Mouse (Mus musculus) CH12.LX (cell line): ENCODE measurements at regions not wholly inside any gene's neighbourhood (a gene's known extent, or its start where the extent isn't known, plus 50 kb on each side); places are given as distances from the start of the nearest gene placed in this dataset.

Source experiments
- DNase-seq: peaks from one replicate; pipeline ENCODE4 v3.0.0-alpha.2; 2013; ENCODE audit errors: extremely low read depth
- H3K27ac ChIP-seq: 2 replicates; pipeline ENCODE4 v1.5.1; 2012; ENCODE audit warnings: low read depth, mild to moderate bottlenecking, control low read depth, moderate library complexity; ENCODE audit not compliant: insufficient read depth
- H3K27me3 ChIP-seq: replicated peaks from 2 replicates; pipeline ENCODE3; 2012; ENCODE audit warnings: inconsistent platforms
- H3K36me3 ChIP-seq, 2 experiments: replicated peaks in 1 of 2; 2 replicates each; pipeline versions ENCODE3 to v1.6.1; 2012; ENCODE audit warnings: inconsistent platforms in 1 of 2, low read length in 1 of 2, mild to moderate bottlenecking in 1 of 2, mixed read lengths in 1 of 2, moderate library complexity in 1 of 2; ENCODE audit not compliant: control insufficient read depth in 1 of 2, insufficient read depth in 1 of 2
- H3K4me1 ChIP-seq, 2 experiments: 2 replicates each; pipeline ENCODE4 v1.6.1; 2012; ENCODE audit warnings: inconsistent platforms in 1 of 2, moderate library complexity in 1 of 2; ENCODE audit not compliant: insufficient read depth in 2 of 2, control insufficient read depth in 1 of 2
- H3K4me2 ChIP-seq: 2 replicates; pipeline ENCODE4 v1.6.1; 2012; ENCODE audit warnings: low read depth, mild to moderate bottlenecking, control low read depth; ENCODE audit not compliant: poor library complexity, insufficient read depth, severe bottlenecking
- H3K4me3 ChIP-seq, 3 experiments: fragments of 150-350 bp in 1 of 3; sonication (generic) in 1 of 3; replicated peaks in 1 of 3; 2 replicates each; pipeline versions ENCODE3 to v1.5.1; 2011 to 2012; ENCODE audit warnings: low read depth in 2 of 3, low read length in 2 of 3, mild to moderate bottlenecking in 2 of 3, moderate library complexity in 2 of 3, control low read depth in 1 of 3, improper control_type of control experiment in 1 of 3, inconsistent platforms in 1 of 3, mixed read lengths in 1 of 3; ENCODE audit not compliant: poor library complexity in 1 of 3
- H3K79me2 ChIP-seq: replicated peaks from 2 replicates; pipeline ENCODE4 v1.6.1; 2012; ENCODE audit warnings: mild to moderate bottlenecking, moderate library complexity; ENCODE audit not compliant: control insufficient read depth, poor library complexity, insufficient read depth, severe bottlenecking; ENCODE audit errors: extremely low read depth
- H3K9ac ChIP-seq: 2 replicates; pipeline ENCODE4 v1.6.1; 2012; ENCODE audit warnings: low read depth, mild to moderate bottlenecking, control low read depth, moderate library complexity; ENCODE audit not compliant: insufficient read depth
- H3K9me3 ChIP-seq: replicated peaks from 2 replicates; pipeline ENCODE3; 2012; ENCODE audit warnings: low read length, inconsistent platforms, mixed read lengths
- BHLHE40 ChIP-seq: IDR thresholded peaks from 2 replicates; pipeline ENCODE4 v1.6.1; 2011; ENCODE audit warnings: mild to moderate bottlenecking, low read depth, low read length, improper control_type of control experiment
- CHD2 ChIP-seq: IDR thresholded peaks from 2 replicates; pipeline ENCODE4 v1.6.1; 2011; ENCODE audit warnings: low read length, improper control_type of control experiment
- CTCF ChIP-seq, 2 experiments: IDR thresholded peaks in 1 of 2; conservative IDR thresholded peaks in 1 of 2; 2 replicates each; pipeline ENCODE4 v1.5.1; 2011 to 2012; ENCODE audit warnings: low read depth in 2 of 2, low read length in 2 of 2, improper control_type of control experiment in 1 of 2, inconsistent platforms in 1 of 2, mild to moderate bottlenecking in 1 of 2, moderate library complexity in 1 of 2
- ELF1 ChIP-seq: IDR thresholded peaks from 2 replicates; pipeline ENCODE4 v1.6.1; 2014; ENCODE audit warnings: low read depth, mild to moderate bottlenecking, inconsistent platforms, low read length, improper control_type of control experiment
- EP300 ChIP-seq: IDR thresholded peaks from 2 replicates; pipeline ENCODE4 v1.6.1; 2011; ENCODE audit warnings: low read length, improper control_type of control experiment
- ETS1 ChIP-seq: conservative IDR thresholded peaks from 2 replicates; pipeline ENCODE4 v1.6.1; 2012; ENCODE audit warnings: low read depth, mild to moderate bottlenecking, inconsistent platforms, low read length, improper control_type of control experiment, moderate library complexity
- GABPA ChIP-seq: IDR thresholded peaks from 2 replicates; pipeline ENCODE4 v1.6.1; 2012; ENCODE audit warnings: low read depth, low read length, improper control_type of control experiment, inconsistent platforms; ENCODE audit not compliant: insufficient replicate concordance
- HCFC1 ChIP-seq: IDR thresholded peaks from 2 replicates; pipeline ENCODE4 v1.6.1; 2012; ENCODE audit warnings: low read depth, mild to moderate bottlenecking, inconsistent platforms, low read length, improper control_type of control experiment
- JUN ChIP-seq: IDR thresholded peaks from 2 replicates; pipeline ENCODE4 v1.6.1; 2011; ENCODE audit warnings: low read depth, mild to moderate bottlenecking, low read length, improper control_type of control experiment, moderate library complexity; ENCODE audit not compliant: insufficient read depth
- JUND ChIP-seq: conservative IDR thresholded peaks from 2 replicates; pipeline ENCODE4 v1.6.1; 2011; ENCODE audit warnings: low read depth, low read length, improper control_type of control experiment
- MAX ChIP-seq: IDR thresholded peaks from 2 replicates; pipeline ENCODE4 v1.6.1; 2011; ENCODE audit warnings: low read length, improper control_type of control experiment
- MAZ ChIP-seq: IDR thresholded peaks from 2 replicates; pipeline ENCODE4 v1.6.1; 2012; ENCODE audit warnings: low read depth, mild to moderate bottlenecking, inconsistent platforms, low read length, improper control_type of control experiment, moderate library complexity
- PAX5 ChIP-seq: IDR thresholded peaks from 2 replicates; pipeline ENCODE4 v1.6.1; 2012; ENCODE audit warnings: low read length, inconsistent platforms, mixed read lengths
- POLR2A ChIP-seq: IDR thresholded peaks from 2 replicates; pipeline ENCODE4 v1.6.1; 2011; ENCODE audit warnings: low read depth, mild to moderate bottlenecking, improper control_type of control experiment, low read length
- POLR2AphosphoS2 ChIP-seq: IDR thresholded peaks from 2 replicates; pipeline ENCODE4 v1.6.1; 2011; ENCODE audit warnings: low read depth, low read length, improper control_type of control experiment
- RAD21 ChIP-seq: IDR thresholded peaks from 2 replicates; pipeline ENCODE4 v1.6.1; 2011; ENCODE audit warnings: low read depth, mild to moderate bottlenecking, low read length, improper control_type of control experiment, moderate library complexity
- SMC3 ChIP-seq: IDR thresholded peaks from 2 replicates; pipeline ENCODE4 v1.6.1; 2011; ENCODE audit warnings: low read depth, low read length, improper control_type of control experiment
- TBP ChIP-seq: conservative IDR thresholded peaks from 2 replicates; pipeline ENCODE4 v1.6.1; 2011; ENCODE audit warnings: low read depth, low read length, improper control_type of control experiment
- UBTF ChIP-seq: IDR thresholded peaks from 2 replicates; pipeline ENCODE4 v1.6.1; 2012; ENCODE audit warnings: low read depth, mild to moderate bottlenecking, inconsistent platforms, low read length, improper control_type of control experiment, moderate library complexity
- USF1 ChIP-seq: IDR thresholded peaks from 2 replicates; pipeline ENCODE4 v1.6.1; 2014; ENCODE audit warnings: low read depth, mild to moderate bottlenecking, inconsistent platforms, low read length, improper control_type of control experiment
- USF2 ChIP-seq: conservative IDR thresholded peaks from 2 replicates; pipeline ENCODE4 v1.6.1; 2011; ENCODE audit warnings: low read depth, low read length, improper control_type of control experiment
- ZC3H11A ChIP-seq: IDR thresholded peaks from 2 replicates; pipeline ENCODE4 v1.6.1; 2012; ENCODE audit warnings: low read depth, mild to moderate bottlenecking, inconsistent platforms, low read length, improper control_type of control experiment
- ZNF384 ChIP-seq: IDR thresholded peaks from 2 replicates; pipeline ENCODE4 v1.6.1; 2012; ENCODE audit warnings: low read depth, low read length, improper control_type of control experiment, inconsistent platforms
- dilution Hi-C: fragments of 300-500 bp; cut with MboI; formaldehyde crosslinking; loops from 2 replicates; pipeline ENCODE4 v1.14.3; 2020; ENCODE audit warnings: low sequenced_read_pairs; ENCODE audit not compliant: extremely low pct_unique_long_range_greater_than_20kb, extremely low pct_ligation_motif_present
- in situ Hi-C: fragments of 300-500 bp; cut with MboI; formaldehyde crosslinking; loops from 3 replicates; pipeline ENCODE4 v1.14.3; 2019; ENCODE audit warnings: low sequenced_read_pairs, low pct_ligation_motif_present, low pct_unique_long_range_greater_than_20kb, mixed read lengths

- no peaks in the 10 kb centered on the region for H3K79me2 ChIP-seq
- H3K27ac ChIP-seq = no peak overlapping the region
- dilution Hi-C loops = no loop called here
- 0 out of 2 replicates have a peak overlapping the region, but pooled peaks have one; percentile 13 for H3K4me2 ChIP-seq
- no peak for DNase-seq
- no peaks in the 10 kb centered on the region for H3K27me3 ChIP-seq
- no peak for TF ChIP-seq ZC3H11A
- no peak for TF ChIP-seq CHD2
- TF ChIP-seq RAD21 = peak; percentile 72
- TF ChIP-seq JUN = no peak
- TF ChIP-seq CTCF (conservative IDR thresholded peaks at IDR 0.05 in 1 of 2, IDR thresholded peaks at IDR 0.05 in 1 of 2; ENCODE audit: low read depth in 2 of 2, low read length in 2 of 2) = peak in 1 of 2 experiments; percentile 56; a peak in 2 of 4 replicates
- TF ChIP-seq SMC3 = peak; percentile 52
- TF ChIP-seq PAX5 = no peak
- peak; percentile 82 for TF ChIP-seq ZNF384
- H3K9me3 ChIP-seq = no peaks in the 10 kb centered on the region
- H3K4me3 ChIP-seq = no peak overlapping the region
- in situ Hi-C loops = no loop called here
- no peaks in the 10 kb centered on the region for H3K36me3 ChIP-seq
- no peak overlapping the region for H3K9ac ChIP-seq
- H3K4me1 ChIP-seq = peaks cover 0 to 3% of the 10 kb centered on the region in 2 experiments; a peak in 1 of 4 replicates
Measured at GRCm38 (mm10) chr12:59509857-59510256, 290.3 kb upstream of the Fbxo33 start.

GRCm38 (mm10) chr12:59509175-59509574 lies 289.6 kb upstream of the Fbxo33 start:
- dilution Hi-C loops = no loop called here
- no peak overlapping the region for H3K4me3 ChIP-seq
- H3K4me1 ChIP-seq = peaks cover 0 to 3% of the 10 kb centered on the region in 2 experiments; a peak in 1 of 4 replicates
- H3K27me3 ChIP-seq = no peaks in the 10 kb centered on the region
- no peak overlapping the region for H3K4me2 ChIP-seq
- H3K36me3 ChIP-seq = no peaks in the 10 kb centered on the region
- TF ChIP-seq SMC3 (no peak), ETS1 (no peak), POLR2AphosphoS2 (no peak), GABPA (no peak), HCFC1 (no peak), JUND (no peak), MAX (no peak), USF1 (no peak), MAZ (no peak), USF2 (no peak), BHLHE40 (no peak), EP300 (no peak), UBTF (no peak), TBP (no peak), PAX5 (no peak), POLR2A (no peak), ELF1 (no peak), JUN (no peak), ZNF384 (no peak)
- TF ChIP-seq, all 38 proteins: peak for 0
- no peak for DNase-seq
- H3K9me3 ChIP-seq = no peaks in the 10 kb centered on the region
- H3K9ac ChIP-seq = no peak overlapping the region
- no peaks in the 10 kb centered on the region for H3K79me2 ChIP-seq
- H3K27ac ChIP-seq = no peak overlapping the region
- in situ Hi-C loops = no loop called here
